25 mouse cellular contexts compared by ENCODE assay signal in the genomic region with DNA sequence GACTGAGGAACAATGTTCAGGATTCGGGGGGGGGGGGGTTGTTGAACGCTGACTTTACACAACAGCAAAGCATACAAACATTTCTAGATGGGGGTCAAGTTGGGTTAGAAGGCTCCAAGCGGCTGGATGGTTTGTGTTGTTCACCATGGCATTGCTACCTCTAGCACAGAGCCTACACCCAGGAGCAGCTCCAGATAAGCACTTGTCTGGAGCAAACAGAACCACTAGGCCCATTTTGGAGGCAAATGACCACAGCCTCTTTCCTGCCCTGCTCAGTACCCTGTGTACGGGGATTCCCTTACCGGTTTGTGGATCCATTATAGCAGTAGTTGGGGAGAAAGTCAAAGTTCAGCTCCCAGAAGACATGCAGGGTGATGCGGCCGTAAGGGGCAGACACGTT. TPM values are rescaled to one million over a fixed set of nuclear protein-coding genes. Genes with fewer than 3 reads are reported as not detected.
DNase-seq lines count a peak whose midpoint lies in the region; ATAC-seq and TF ChIP-seq lines count a peak whose summit lies in the region.
"Had no signal": no experiment of that assay in that cellular context is flagged by ENCODE, and none has a peak within 500 bp of the region (broad histone marks: within the 10 kb centered on the region; RNA-seq: fewer than 3 reads in every experiment).

No protein-coding gene starts in this region.

- no peak for TF ChIP-seq EP300 in liver, postnatal 0 days (IDR thresholded peaks at IDR 0.05; ENCODE audit: low read depth)

- no peak overlapping the region for H3K27ac ChIP-seq in liver, postnatal 0 days (ENCODE audit: low read depth)
- H3K27ac ChIP-seq in liver, embryonic 12.5 days: peak overlapping the region; percentile 72
- H3K27ac ChIP-seq in liver, embryonic 15.5 days (replicated peaks): peak overlapping the region; percentile 57
- H3K27ac ChIP-seq: heart, embryonic 15.5 days; hindbrain, embryonic 12.5 days; hindbrain, embryonic 15.5 days had no signal

- TF ChIP-seq CTCF in liver, postnatal 0 days (IDR thresholded peaks at IDR 0.05; ENCODE audit: low read depth): no peak

- no peaks in the 10 kb centered on the region for H3K9me3 ChIP-seq in liver, postnatal 0 days (ENCODE audit: low read length)
- no peaks in the 10 kb centered on the region for H3K9me3 ChIP-seq in liver, embryonic 12.5 days (replicated peaks)
- no peaks in the 10 kb centered on the region for H3K9me3 ChIP-seq in liver, embryonic 15.5 days (replicated peaks)
- H3K9me3 ChIP-seq: heart, embryonic 12.5 days; heart, embryonic 15.5 days; hindbrain, embryonic 12.5 days; hindbrain, embryonic 15.5 days had no signal

- 83% methylated on average over 8 of the region's 8 CpGs for WGBS in liver, postnatal 0 days (ENCODE audit: insufficient replicate concordance)
- 71% methylated on average over 8 of the region's 8 CpGs for WGBS in liver, embryonic 12.5 days (ENCODE audit: insufficient replicate concordance)
- WGBS in liver, embryonic 15.5 days (ENCODE audit: insufficient replicate concordance): 63% methylated on average over 8 of the region's 8 CpGs

- no peak overlapping the region for H3K9ac ChIP-seq in liver, postnatal 0 days (replicated peaks)
- peak overlapping the region; percentile 5; the same call in 1 of the 2 replicates for H3K9ac ChIP-seq in liver, embryonic 12.5 days
- no peak overlapping the region for H3K9ac ChIP-seq in liver, embryonic 15.5 days
- H3K9ac ChIP-seq: heart, embryonic 12.5 days; heart, embryonic 15.5 days; hindbrain, embryonic 12.5 days; hindbrain, embryonic 15.5 days had no signal

- intact Hi-C loops in heart, postnatal 36 days (cut with DNase I): no loop called here

- no peaks in the 10 kb centered on the region for H3K27me3 ChIP-seq in liver, postnatal 0 days (ENCODE audit: insufficient read depth, low read length)
- no peaks in the 10 kb centered on the region for H3K27me3 ChIP-seq in liver, embryonic 12.5 days (replicated peaks)
- H3K27me3 ChIP-seq in liver, embryonic 15.5 days: no peaks in the 10 kb centered on the region
- H3K27me3 ChIP-seq: heart, embryonic 12.5 days; heart, embryonic 15.5 days; hindbrain, embryonic 12.5 days; hindbrain, embryonic 15.5 days; Patski had no signal

- no peak for ATAC-seq in liver, postnatal 0 days
- peak; percentile 62 for ATAC-seq in liver, embryonic 12.5 days
- peak; percentile 51 for ATAC-seq in liver, embryonic 15.5 days (ENCODE audit: insufficient read depth)
- no peak for ATAC-seq in activated CD4-positive, CD25-positive, alpha-beta regulatory T cell, adult 4 months
- ATAC-seq: forebrain, embryonic 14.5 days; Patski had no signal

- H3K36me3 ChIP-seq in liver, postnatal 0 days (replicated peaks; ENCODE audit: insufficient read depth, low read length): peaks cover 13% of the 10 kb centered on the region; the same call in 1 of the 2 replicates
- peaks cover 8% of the 10 kb centered on the region for H3K36me3 ChIP-seq in liver, embryonic 12.5 days
- peaks cover 8% of the 10 kb centered on the region; the same call in 1 of the 2 replicates for H3K36me3 ChIP-seq in liver, embryonic 15.5 days (replicated peaks)
- H3K36me3 ChIP-seq: heart, embryonic 15.5 days had no signal

- peak; percentile 36 for DNase-seq in liver
- no peak for DNase-seq in liver, postnatal 0 days
- no peak for DNase-seq in heart, postnatal 36 days
- no peak for DNase-seq in right cerebral cortex, adult 18-20 months
- DNase-seq: adrenal gland, adult 2 months; adrenal gland, postnatal 14 days; cerebellum, adult 11-12 months; cerebellum, adult 8-10 months; cerebellum, postnatal 10 days; cerebellum, postnatal 36 days; gastrocnemius, postnatal 25 days; heart, adult 18-20 months; heart, postnatal 10 days; heart, postnatal 4 days had no signal

- H3K4me3 ChIP-seq in liver, postnatal 0 days (ENCODE audit: low read depth, low read length): no peak overlapping the region
- H3K4me3 ChIP-seq in liver, embryonic 12.5 days: no peak overlapping the region
- H3K4me3 ChIP-seq in liver, embryonic 15.5 days (replicated peaks): no peak overlapping the region
- H3K4me3 ChIP-seq: heart, embryonic 12.5 days; heart, embryonic 15.5 days; hindbrain, embryonic 12.5 days; hindbrain, embryonic 15.5 days had no signal

- H3K4me1 ChIP-seq in liver, postnatal 0 days (ENCODE audit: insufficient read depth): peaks cover 10% of the 10 kb centered on the region
- H3K4me1 ChIP-seq in liver, embryonic 12.5 days: peaks cover 41% of the 10 kb centered on the region
- H3K4me1 ChIP-seq in liver, embryonic 15.5 days (replicated peaks): peaks cover 31% of the 10 kb centered on the region
- H3K4me1 ChIP-seq: heart, embryonic 12.5 days; heart, embryonic 15.5 days; hindbrain, embryonic 12.5 days; hindbrain, embryonic 15.5 days had no signal

- no peak overlapping the region for H3K4me2 ChIP-seq in liver, postnatal 0 days (ENCODE audit: low read depth, low read length)
- H3K4me2 ChIP-seq in liver, embryonic 12.5 days: peak overlapping the region; percentile 51
- H3K4me2 ChIP-seq in liver, embryonic 15.5 days: peak overlapping the region; percentile 58
- H3K4me2 ChIP-seq: heart, embryonic 12.5 days; heart, embryonic 15.5 days; hindbrain, embryonic 12.5 days; hindbrain, embryonic 15.5 days had no signal

RNA-seq across cellular contexts. Expression of gene Fndc9, which starts 6.7 kb away (rescaled TPM):
- 0.06 and 0.13 TPM in 2 replicates for polyA plus RNA-seq in liver, postnatal 0 days (2015; fragmentation: Nextera tagmentation; extraction: Ambion mirVana)
- polyA plus RNA-seq in liver, embryonic 12.5 days (2016; fragmentation: Nextera tagmentation; extraction: Ambion mirVana): not detected in 2 replicates
- 0.03 and 0.12 TPM in 2 replicates for polyA plus RNA-seq in liver, embryonic 15.5 days (2015; fragmentation: Nextera tagmentation; extraction: Ambion mirVana)
- not detected for total RNA-seq in heart, postnatal 36 days (2021)
- polyA plus RNA-seq in activated CD4-positive, CD25-positive, alpha-beta regulatory T cell, adult 4 months (2017; shearing (Covaris generic)): under 1 TPM; 0.71 to 0.94 TPM
- total RNA-seq: adrenal gland, adult 2 months; adrenal gland, postnatal 14 days; adrenal gland, postnatal 4 days; gastrocnemius, adult 8-10 months; gastrocnemius, postnatal 25 days; heart, adult 18-20 months; heart, postnatal 10 days; heart, postnatal 4 days had no signal
- polyA plus RNA-seq: adrenal gland, adult 2 months; heart, embryonic 15.5 days had no signal

Comparison
In these comparisons a context has a peak if more than half of its experiments do, and no peak if none do; other contexts are left out.
1. ATAC-seq: peak in liver, embryonic 12.5 days (single experiment) and liver, embryonic 15.5 days (single experiment); none in liver, postnatal 0 days (single experiment) and activated CD4-positive, CD25-positive, alpha-beta regulatory T cell, adult 4 months (single experiment).